Mouse (Mus musculus) forebrain, embryonic 13.5 days (tissue): ENCODE results near the gene Tnfaip1. TPM values are rescaled to one million over a fixed set of nuclear protein-coding genes. Genes with fewer than 3 reads are reported as not detected.
"Not testable (repeated sequence)": the region's sequence is repeated elsewhere in the genome, so short reads cannot be mapped to it uniquely, and the experiment has no call there.

Experiments
- ATAC-seq: fragments of 200-750 bp; cut with Nextera tagmentation; 2 replicates; pipeline ENCODE4 v1.8.0; 2017
- H3K27ac ChIP-seq: fragments of 300-500 bp; sonication (generic); 2 replicates; pipeline ENCODE4 v1.5.1; 2015; ENCODE audit warnings: inconsistent platforms, mild to moderate bottlenecking, moderate library complexity
- H3K27me3 ChIP-seq: fragments of 300-500 bp; sonication (generic); 2 replicates; pipeline ENCODE4 v1.6.1; 2015; ENCODE audit warnings: mild to moderate bottlenecking, inconsistent platforms
- H3K36me3 ChIP-seq: fragments of 300-500 bp; sonication (generic); 2 replicates; pipeline ENCODE4 v1.6.1; 2015; ENCODE audit warnings: mild to moderate bottlenecking, inconsistent platforms; ENCODE audit not compliant: poor library complexity, severe bottlenecking
- H3K4me1 ChIP-seq: fragments of 300-500 bp; sonication (generic); 2 replicates; pipeline ENCODE4 v1.6.1; 2015; ENCODE audit warnings: inconsistent platforms
- H3K4me2 ChIP-seq: fragments of 300-500 bp; sonication (generic); 2 replicates; pipeline ENCODE4 v1.6.1; 2015; ENCODE audit warnings: inconsistent platforms, mild to moderate bottlenecking, moderate library complexity
- H3K4me3 ChIP-seq: fragments of 300-500 bp; sonication (generic); 2 replicates; pipeline ENCODE4 v1.5.1; 2015; ENCODE audit warnings: mild to moderate bottlenecking, inconsistent platforms
- H3K9ac ChIP-seq: fragments of 300-500 bp; sonication (generic); 2 replicates; pipeline ENCODE4 v1.6.1; 2015; ENCODE audit warnings: mild to moderate bottlenecking, inconsistent platforms
- H3K9me3 ChIP-seq: fragments of 300-500 bp; sonication (generic); replicated peaks from 2 replicates; pipeline ENCODE4 v1.6.1; 2016; ENCODE audit warnings: inconsistent platforms
- WGBS: fragments of 180-500 bp; shearing (Covaris S2); methylation state at CpG from one replicate; pipeline ENCODE4 v1.1.7; 2015; 5-methylcytosine and 5-hydroxymethylcytosine counted together
- polyA plus RNA-seq: library from polyadenylated mRNA; unstranded; fragments of >200 nt; fragmentation: Nextera tagmentation; extraction: Ambion mirVana; gene quantifications from 2 replicates; pipeline ENCODE4 v1.2.1, GENCODE M21; 2015

Tnfaip1 gene
- polyA plus RNA-seq: 65.6 and 71.9 TPM in 2 replicates

DNA sequence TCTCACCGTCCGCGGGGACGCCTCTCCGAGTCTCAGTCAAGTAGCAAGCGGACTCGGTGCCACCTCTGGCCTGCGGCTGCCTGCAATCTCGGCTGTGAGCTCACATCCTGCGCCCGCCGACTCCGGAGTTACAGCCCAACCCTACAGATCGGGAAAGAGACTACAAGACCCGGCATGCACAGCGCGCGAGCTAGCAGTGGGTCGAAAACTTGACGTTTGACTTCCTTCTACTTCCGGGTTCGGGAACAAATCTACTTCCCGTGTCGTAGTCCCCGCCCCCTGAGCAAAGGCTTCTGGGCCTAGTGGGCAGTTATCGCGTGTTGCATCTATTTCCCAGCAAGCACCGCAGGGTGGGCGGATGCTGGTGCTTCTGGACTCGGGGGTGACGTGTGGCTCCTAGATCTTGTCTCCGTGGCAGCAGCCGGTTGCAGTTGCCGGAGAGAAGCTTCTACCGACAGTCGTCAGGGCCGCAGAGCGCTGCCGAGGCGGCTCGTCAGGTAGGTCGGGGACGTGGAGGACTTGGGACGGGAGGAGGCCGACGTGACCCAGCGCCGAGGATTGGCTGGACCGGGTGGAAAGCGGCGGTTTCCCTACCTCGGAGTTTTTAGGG, at the start of gene Tnfaip1, which contains the start of gene Ift20:
TSS of gene Tnfaip1 (minus strand) at position 253 of the 610 bp plus-strand sequence.
TSS of gene Ift20 (plus strand) at position 282 of the 610 bp plus-strand sequence.
- Histone ChIP-seq H3K27me3 (no peaks in the 10 kb centered on the region), H3K9ac (peak within 1 kb of the TSS; percentile 81), H3K36me3 (peaks cover 34% of the 10 kb centered on the region), H3K4me1 (peaks cover 29% of the 10 kb centered on the region), H3K27ac (peak within 1 kb of the TSS; percentile 88), H3K4me3 (peak within 1 kb of the TSS; percentile 67), H3K4me2 (peak within 1 kb of the TSS; percentile 80), H3K9me3 (no peaks in the 10 kb centered on the region)
- under 1% methylated on average over 52 of the region's 52 CpGs for WGBS
- peak; percentile 98 for ATAC-seq

DNA sequence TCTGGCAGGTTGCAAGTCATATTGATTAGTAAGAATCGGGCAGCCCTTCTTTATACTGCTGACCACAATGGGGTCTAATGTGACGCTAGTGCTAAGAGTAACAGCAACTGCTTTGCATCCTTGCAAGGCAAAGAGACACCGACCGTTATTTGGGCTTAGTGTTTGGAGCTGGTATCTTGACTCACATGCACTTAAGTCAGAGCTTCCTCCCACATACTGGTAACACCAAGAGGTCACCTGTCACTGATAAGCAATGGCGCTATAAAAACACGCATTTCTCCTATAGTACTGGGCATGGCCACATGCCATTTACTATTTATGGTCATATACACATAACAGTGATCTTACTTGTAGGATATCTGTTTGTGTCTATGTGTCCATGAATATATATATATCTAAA, 46.7 kb upstream of the Tnfaip1 start:
- Histone ChIP-seq H3K4me2 (no peak overlapping the region), H3K27ac (no peak overlapping the region), H3K27me3 (no peaks in the 10 kb centered on the region), H3K36me3 (peaks cover 58% of the 10 kb centered on the region), H3K4me1 (no peaks in the 10 kb centered on the region), H3K4me3 (no peak overlapping the region), H3K9me3 (no peaks in the 10 kb centered on the region), H3K9ac (no peak overlapping the region)
- no peak for ATAC-seq
- WGBS: 96% methylated on average over 6 of the region's 6 CpGs

DNA sequence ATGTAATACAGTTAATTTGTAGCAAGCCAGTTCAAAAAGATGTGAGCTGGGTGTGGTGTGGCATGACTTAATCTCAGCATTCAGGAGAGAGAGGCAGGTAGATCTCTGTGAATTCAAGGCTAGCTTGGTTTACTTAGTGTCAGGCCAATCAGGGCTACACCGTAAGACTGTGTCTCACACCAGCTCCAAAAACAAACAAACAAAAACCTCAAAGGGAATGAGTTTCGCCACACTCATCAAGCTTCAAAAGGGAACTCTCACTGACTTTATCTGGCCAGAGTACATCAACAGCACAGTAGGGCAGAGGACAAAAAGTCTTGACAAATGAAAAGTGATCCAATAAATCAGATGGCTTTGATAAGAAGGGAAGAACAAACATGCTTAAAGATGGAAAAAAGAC, 38.8 kb upstream of the Tnfaip1 start:
- H3K36me3 ChIP-seq: peaks cover 76% of the 10 kb centered on the region
- H3K9ac ChIP-seq: no peak overlapping the region
- H3K27me3 ChIP-seq: no peaks in the 10 kb centered on the region
- H3K4me3 ChIP-seq: no peak overlapping the region
- H3K9me3 ChIP-seq: no peaks in the 10 kb centered on the region
- H3K4me1 ChIP-seq: no peaks in the 10 kb centered on the region
- no peak overlapping the region for H3K27ac ChIP-seq
- WGBS: 89% methylated on average over 2 of the region's 2 CpGs
- no peak overlapping the region for H3K4me2 ChIP-seq
- ATAC-seq: no peak

GRCm38 (mm10) chr11:78574536-78574935, 38.4 kb upstream of the Tnfaip1 start:
- Histone ChIP-seq H3K4me1 (no peaks in the 10 kb centered on the region), H3K4me2 (no peak overlapping the region), H3K9me3 (no peaks in the 10 kb centered on the region), H3K36me3 (peaks cover 77% of the 10 kb centered on the region), H3K27me3 (no peaks in the 10 kb centered on the region), H3K9ac (no peak overlapping the region), H3K27ac (no peak overlapping the region), H3K4me3 (no peak overlapping the region)
- 97% methylated on average over 3 of the region's 3 CpGs for WGBS
- ATAC-seq: no peak

- not testable (repeated sequence) for H3K4me1 ChIP-seq, H3K9ac ChIP-seq, H3K9me3 ChIP-seq, H3K4me2 ChIP-seq, H3K27ac ChIP-seq, ATAC-seq, H3K4me3 ChIP-seq, H3K27me3 ChIP-seq
- 97% methylated on average over 3 of the region's 4 CpGs for WGBS
- peaks cover 79% of the 10 kb centered on the region for H3K36me3 ChIP-seq
Observed at GRCm38 (mm10) chr11:78574031-78574430, 37.9 kb upstream of the Tnfaip1 start.

DNA sequence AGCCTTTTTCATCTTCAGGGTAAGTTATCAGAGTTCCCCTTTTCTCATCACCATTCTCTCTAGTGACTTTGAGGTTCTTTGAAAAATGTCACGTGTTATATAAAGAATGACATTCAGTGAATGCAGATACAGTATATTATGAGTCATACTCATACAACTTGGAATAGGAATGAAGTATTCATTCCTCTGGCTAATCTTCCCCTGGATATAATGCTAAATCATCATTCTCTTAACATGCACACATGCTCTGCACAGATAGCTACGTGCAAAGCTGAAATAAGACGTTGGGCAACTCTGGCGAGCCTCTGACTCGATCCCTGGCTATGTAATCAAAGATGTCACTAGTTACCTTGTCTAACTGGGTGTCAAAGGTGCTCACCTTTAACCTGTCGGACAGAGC, 35.7 kb upstream of the Tnfaip1 start:
- Histone ChIP-seq H3K27ac (no peak overlapping the region), H3K4me1 (no peaks in the 10 kb centered on the region), H3K4me2 (no peak overlapping the region), H3K9ac (no peak overlapping the region), H3K4me3 (no peak overlapping the region), H3K9me3 (no peaks in the 10 kb centered on the region), H3K27me3 (no peaks in the 10 kb centered on the region), H3K36me3 (peaks cover 71% of the 10 kb centered on the region)
- no peak for ATAC-seq
- 93% methylated on average over 6 of the region's 6 CpGs for WGBS

DNA sequence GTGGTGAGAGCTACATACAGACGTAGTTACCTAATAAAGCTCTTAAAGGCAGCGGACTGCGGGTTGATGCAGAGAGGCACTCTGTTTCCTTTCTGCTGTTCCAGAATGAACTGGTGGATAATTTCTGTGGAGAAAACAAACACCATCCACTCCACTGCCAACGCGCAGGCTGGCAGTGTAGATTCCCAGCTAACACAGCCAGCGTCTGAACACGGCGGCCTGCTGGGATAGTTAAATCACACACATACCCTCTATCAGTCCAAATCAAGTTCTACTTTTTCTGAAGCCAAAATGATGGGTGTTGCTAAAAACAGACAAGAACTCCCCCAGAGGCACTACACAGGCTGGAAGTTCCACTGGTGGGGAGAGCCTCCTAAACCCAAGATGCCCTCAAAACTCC, 35.3 kb upstream of the Tnfaip1 start:
- Histone ChIP-seq H3K4me2 (no peak overlapping the region), H3K27ac (no peak overlapping the region), H3K27me3 (no peaks in the 10 kb centered on the region), H3K9me3 (no peaks in the 10 kb centered on the region), H3K36me3 (peaks cover 70% of the 10 kb centered on the region), H3K9ac (no peak overlapping the region), H3K4me1 (no peaks in the 10 kb centered on the region), H3K4me3 (no peak overlapping the region)
- WGBS: 93% methylated on average over 8 of the region's 8 CpGs
- ATAC-seq: no peak

DNA sequence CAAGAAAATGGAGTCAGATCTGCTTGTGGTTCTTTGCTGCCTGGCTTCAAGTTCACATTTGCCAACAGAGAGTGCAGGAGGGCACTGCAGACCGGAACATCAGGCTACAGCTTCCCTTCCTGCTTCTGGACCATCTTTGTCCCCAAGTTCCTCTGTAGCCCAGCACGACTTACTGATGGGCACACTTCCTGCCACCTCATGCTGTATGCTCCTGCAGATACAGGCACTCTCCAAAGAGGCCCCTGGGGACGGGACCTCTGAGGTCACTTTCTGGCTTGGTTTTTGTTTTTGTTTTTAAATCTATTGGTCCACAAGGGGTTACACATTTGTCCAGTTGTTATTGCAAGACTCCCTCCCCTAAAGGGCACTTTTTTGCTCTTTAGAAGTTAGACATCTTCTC, 33.7 kb upstream of the Tnfaip1 start:
- no peaks in the 10 kb centered on the region for H3K4me1 ChIP-seq
- H3K9me3 ChIP-seq: no peaks in the 10 kb centered on the region
- no peak overlapping the region for H3K27ac ChIP-seq
- H3K36me3 ChIP-seq: peaks cover 62% of the 10 kb centered on the region
- WGBS: 91% methylated on average over 3 of the region's 3 CpGs
- no peak overlapping the region for H3K4me3 ChIP-seq
- no peak for ATAC-seq
- H3K27me3 ChIP-seq: no peaks in the 10 kb centered on the region
- H3K9ac ChIP-seq: no peak overlapping the region
- no peak overlapping the region for H3K4me2 ChIP-seq

DNA sequence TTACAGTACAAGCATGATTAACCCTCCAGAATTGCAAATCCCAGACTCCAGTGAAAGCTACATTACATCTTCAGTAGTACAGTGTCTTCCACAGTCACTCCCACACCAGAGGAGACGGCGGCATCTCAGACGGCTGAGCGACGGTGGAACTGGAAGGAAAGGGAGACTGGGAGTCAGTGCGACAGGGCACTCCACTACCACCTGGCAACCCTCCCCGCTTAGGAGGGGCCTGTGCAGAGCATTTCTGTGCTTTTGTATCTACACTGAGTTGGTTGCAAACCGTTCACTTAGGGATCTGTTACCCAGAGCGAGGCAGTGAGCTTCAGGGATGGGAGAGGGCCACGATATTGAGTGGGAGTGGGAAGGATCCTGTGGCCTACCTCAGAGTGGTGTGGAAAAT, 32.7 kb upstream of the Tnfaip1 start:
- no peak overlapping the region for H3K4me3 ChIP-seq
- peaks cover 55% of the 10 kb centered on the region for H3K36me3 ChIP-seq
- no peaks in the 10 kb centered on the region for H3K27me3 ChIP-seq
- no peaks in the 10 kb centered on the region for H3K4me1 ChIP-seq
- ATAC-seq: no peak
- no peak overlapping the region for H3K27ac ChIP-seq
- no peak overlapping the region for H3K9ac ChIP-seq
- no peak overlapping the region for H3K4me2 ChIP-seq
- 87% methylated on average over 10 of the region's 10 CpGs for WGBS
- no peaks in the 10 kb centered on the region for H3K9me3 ChIP-seq

DNA sequence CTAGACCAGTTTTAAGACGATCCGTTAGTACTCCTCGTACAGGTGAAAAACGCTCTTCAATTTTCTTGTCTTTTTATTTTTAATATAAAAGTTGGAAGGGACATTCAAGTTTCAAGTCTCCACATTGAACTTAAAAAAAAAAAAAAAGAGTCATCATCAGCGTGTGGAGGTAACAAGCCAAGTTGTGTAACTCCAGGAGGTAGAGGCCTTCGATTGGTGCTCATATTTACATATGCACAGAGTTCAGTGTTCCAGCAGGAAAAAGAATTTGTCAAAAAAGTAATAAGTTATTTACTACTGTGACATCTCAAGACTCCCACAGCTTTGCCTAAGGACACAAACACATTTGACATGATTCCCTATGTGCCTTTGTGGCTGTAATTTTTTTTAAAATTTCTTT, 31.5 kb upstream of the Tnfaip1 start:
- H3K27ac ChIP-seq: no peak overlapping the region
- no peaks in the 10 kb centered on the region for H3K27me3 ChIP-seq
- no peak overlapping the region for H3K4me2 ChIP-seq
- ATAC-seq: no peak
- no peak overlapping the region for H3K9ac ChIP-seq
- H3K36me3 ChIP-seq: peaks cover 47% of the 10 kb centered on the region
- H3K4me3 ChIP-seq: no peak overlapping the region
- no peaks in the 10 kb centered on the region for H3K9me3 ChIP-seq
- 94% methylated on average over 6 of the region's 6 CpGs for WGBS
- no peaks in the 10 kb centered on the region for H3K4me1 ChIP-seq

DNA sequence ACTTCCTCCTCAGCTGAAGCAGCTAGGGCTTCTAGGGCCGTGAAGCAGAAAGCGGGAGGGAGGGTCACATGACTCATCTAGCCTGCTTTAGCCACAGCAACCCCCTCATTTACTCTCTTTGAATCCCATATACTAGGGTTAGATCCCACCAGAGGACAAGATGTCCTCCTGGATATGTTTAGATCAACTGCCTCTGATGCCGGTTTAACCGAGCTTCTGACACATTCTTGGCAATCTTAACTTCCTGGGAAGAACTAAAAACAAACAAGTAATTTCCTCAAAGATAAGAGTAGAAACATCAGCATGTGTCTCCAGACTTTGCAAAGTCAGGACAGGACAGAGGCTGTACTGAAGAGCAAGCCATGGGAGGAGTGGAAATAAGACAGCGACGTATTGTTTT, 30.6 kb upstream of the Tnfaip1 start:
- Histone ChIP-seq H3K4me2 (no peak overlapping the region), H3K27me3 (no peaks in the 10 kb centered on the region), H3K9ac (no peak overlapping the region), H3K27ac (no peak overlapping the region), H3K9me3 (no peaks in the 10 kb centered on the region), H3K36me3 (peaks cover 38% of the 10 kb centered on the region), H3K4me1 (no peaks in the 10 kb centered on the region), H3K4me3 (no peak overlapping the region)
- 87% methylated on average over 6 of the region's 6 CpGs for WGBS
- ATAC-seq: no peak

GRCm38 (mm10) chr11:78560447-78560846, 24.3 kb upstream of the Tnfaip1 start:
- H3K9me3 ChIP-seq: no peaks in the 10 kb centered on the region
- H3K36me3 ChIP-seq: peaks cover 2% of the 10 kb centered on the region; the same call in 1 of the 2 replicates
- ATAC-seq: peak; percentile 76; the same call in 1 of the 2 replicates
- no peak overlapping the region for H3K4me3 ChIP-seq
- 21% methylated on average over 4 of the region's 4 CpGs for WGBS
- H3K9ac ChIP-seq: no peak overlapping the region
- no peak overlapping the region for H3K27ac ChIP-seq
- H3K27me3 ChIP-seq: no peaks in the 10 kb centered on the region
- no peaks in the 10 kb centered on the region for H3K4me1 ChIP-seq
- no peak overlapping the region for H3K4me2 ChIP-seq

DNA sequence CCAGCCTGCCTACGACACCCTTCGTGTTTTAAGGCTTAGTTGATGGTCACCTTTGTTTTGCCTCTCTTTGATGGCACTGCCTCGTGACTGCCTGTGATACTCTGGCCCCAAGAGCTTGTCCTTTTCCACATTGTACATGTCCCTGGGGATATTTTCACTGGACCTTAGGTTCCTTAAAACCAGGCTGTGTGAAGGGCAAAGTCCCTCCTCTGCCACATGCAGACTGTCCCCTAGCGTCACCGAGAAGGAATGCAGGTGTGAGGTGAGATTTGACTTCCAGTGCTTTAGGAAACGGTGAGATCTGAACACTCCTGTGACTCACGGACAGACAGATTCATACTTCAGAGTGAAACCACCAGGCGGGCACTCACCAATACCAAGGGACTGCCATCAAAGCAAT, 21.1 kb upstream of the Tnfaip1 start:
- Histone ChIP-seq H3K9ac (peak overlapping the region; percentile 34; the same call in 1 of the 2 replicates), H3K9me3 (no peaks in the 10 kb centered on the region), H3K4me1 (no peaks in the 10 kb centered on the region), H3K27me3 (no peaks in the 10 kb centered on the region), H3K4me2 (no peak overlapping the region), H3K36me3 (0 out of 2 replicates have a peak, but pooled peaks cover 5% of the 10 kb centered on the region), H3K4me3 (no peak overlapping the region), H3K27ac (no peak overlapping the region)
- ATAC-seq: no peak
- WGBS: 55% methylated on average over 8 of the region's 8 CpGs
